Mouse (Mus musculus) layer of hippocampus, adult 11-12 months (tissue): Measurements from ENCODE around the gene Zfp706.

ENCODE experiments used
- DNase-seq: peaks from one replicate; pipeline ENCODE4 v3.0.0; 2022; ENCODE audit warnings: low spot score

Gene Zfp706

GRCm38 (mm10) chr15:36979159-36979487 is 28.4 kb downstream of the Zfp706 start:
- no peak for DNase-seq

GRCm38 (mm10) chr15:36977823-36978222 is 29.8 kb downstream of the Zfp706 start:
- DNase-seq = no peak

- no peak for DNase-seq
Observed at GRCm38 (mm10) chr15:36975690-36976089, 31.9 kb downstream of the Zfp706 start.

- DNase-seq = no peak
Observed at GRCm38 (mm10) chr15:36975256-36975620, 32.3 kb downstream of the Zfp706 start.

GRCm38 (mm10) chr15:36974614-36975255 is 32.8 kb downstream of the Zfp706 start:
- DNase-seq = no peak

- no peak for DNase-seq
Observed at GRCm38 (mm10) chr15:36973714-36974113, 33.9 kb downstream of the Zfp706 start.

GRCm38 (mm10) chr15:36973290-36973689 is 34.3 kb downstream of the Zfp706 start:
- DNase-seq = no peak

- no peak for DNase-seq
Observed at GRCm38 (mm10) chr15:36969794-36970193, 37.8 kb downstream of the Zfp706 start.

GRCm38 (mm10) chr15:36968295-36968694 is 39.3 kb downstream of the Zfp706 start:
- DNase-seq = no peak

GRCm38 (mm10) chr15:36967381-36968211 is 40.0 kb downstream of the Zfp706 start:
- peak; percentile 91 for DNase-seq

- DNase-seq = peak; percentile 46
Observed at GRCm38 (mm10) chr15:36966940-36967339, 40.6 kb downstream of the Zfp706 start.

GRCm38 (mm10) chr15:36966466-36966865 is 41.1 kb downstream of the Zfp706 start:
- peak; percentile 48 for DNase-seq

GRCm38 (mm10) chr15:36965743-36966142 is 41.8 kb downstream of the Zfp706 start:
- no peak for DNase-seq

GRCm38 (mm10) chr15:36962931-36963330 is 44.6 kb downstream of the Zfp706 start:
- no peak for DNase-seq

- DNase-seq = no peak
Observed at GRCm38 (mm10) chr15:36960876-36961237, 46.7 kb downstream of the Zfp706 start.

GRCm38 (mm10) chr15:36960010-36960875 is 47.3 kb downstream of the Zfp706 start:
- DNase-seq = peak; percentile 91

- no peak for DNase-seq
Observed at GRCm38 (mm10) chr15:36956221-36956620, 51.4 kb downstream of the Zfp706 start.

GRCm38 (mm10) chr15:36950258-36950657 is 57.3 kb downstream of the Zfp706 start:
- DNase-seq = no peak

- no peak for DNase-seq
Observed at GRCm38 (mm10) chr15:36948866-36949546, 58.6 kb downstream of the Zfp706 start.
